ENCODE assay signal across 10 mouse cellular contexts in the genomic region with DNA sequence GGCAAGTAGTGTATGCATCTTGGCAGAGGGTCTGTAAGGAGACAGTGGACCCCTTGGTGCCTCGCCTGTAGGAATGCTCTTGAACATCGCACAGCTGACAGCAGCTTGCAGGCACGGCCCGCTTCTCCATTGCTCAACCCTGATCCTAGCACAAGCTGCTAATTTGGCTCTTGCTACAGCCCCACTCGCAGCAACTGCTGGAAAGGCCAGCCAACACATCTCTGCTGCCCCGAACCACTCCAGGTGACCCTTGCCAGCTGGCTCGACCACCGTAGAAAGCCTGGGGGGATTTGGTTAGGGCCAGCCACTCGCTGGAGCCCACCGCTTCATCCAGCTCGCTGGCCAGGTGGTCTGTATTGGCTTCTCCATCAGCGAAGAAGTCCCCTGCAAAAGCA. TPM values are rescaled to one million over a fixed set of nuclear protein-coding genes. Genes with fewer than 3 reads are reported as not detected.
A peak's percentile ranks its signal among the peaks of the same experiment; 100 is the strongest.
DNase-seq lines count a peak whose midpoint lies in the region; ATAC-seq and TF ChIP-seq lines count a peak whose summit lies in the region.
"Had no signal": no experiment of that assay in that cellular context is flagged by ENCODE, and none has a peak within 500 bp of the region (broad histone marks: within the 10 kb centered on the region; RNA-seq: fewer than 3 reads in every experiment).

No protein-coding gene starts in this region.

- peak overlapping the region; percentile 62; the same call in 1 of the 2 replicates for H3K4me2 ChIP-seq in forebrain, embryonic 12.5 days
- no peak overlapping the region for H3K4me2 ChIP-seq in forebrain, embryonic 14.5 days (ENCODE audit: low read length)
- H3K4me2 ChIP-seq in heart, embryonic 12.5 days, result peak overlapping the region; percentile 83
- H3K4me2 ChIP-seq in liver, embryonic 13.5 days, result peak overlapping the region; percentile 57

- peak overlapping the region; percentile 37; the same call in 1 of the 2 replicates for H3K4me3 ChIP-seq in forebrain, embryonic 12.5 days (replicated peaks)
- no peak overlapping the region for H3K4me3 ChIP-seq in forebrain, embryonic 14.5 days (ENCODE audit: low read depth, low read length)
- H3K4me3 ChIP-seq in E14TG2a.4 (replicated peaks; ENCODE audit: low read length), result peak overlapping the region; percentile 76
- peak overlapping the region; percentile 54 for H3K4me3 ChIP-seq in heart, embryonic 12.5 days
- H3K4me3 ChIP-seq in liver, embryonic 13.5 days (replicated peaks), result peak overlapping the region; percentile 42; the same call in 1 of the 2 replicates

- H3K9me3 ChIP-seq in forebrain, embryonic 12.5 days, result no peaks in the 10 kb centered on the region
- no peaks in the 10 kb centered on the region for H3K9me3 ChIP-seq in forebrain, embryonic 14.5 days (replicated peaks; ENCODE audit: control insufficient read depth, low read length)
- no peaks in the 10 kb centered on the region for H3K9me3 ChIP-seq in E14TG2a.4 (ENCODE audit: low read length)
- 0 out of 2 replicates have a peak, but pooled peaks cover 3% of the 10 kb centered on the region for H3K9me3 ChIP-seq in heart, embryonic 12.5 days (replicated peaks)
- H3K9me3 ChIP-seq in liver, embryonic 13.5 days (replicated peaks), result no peaks in the 10 kb centered on the region

- H3K27ac ChIP-seq in forebrain, embryonic 12.5 days, result no peak overlapping the region
- H3K27ac ChIP-seq in forebrain, embryonic 14.5 days (ENCODE audit: low read depth, low read length), result no peak overlapping the region
- H3K27ac ChIP-seq in heart, embryonic 12.5 days (ENCODE audit: poor library complexity, severe bottlenecking), result no peak overlapping the region
- no peak overlapping the region for H3K27ac ChIP-seq in liver, embryonic 13.5 days

- H3K4me1 ChIP-seq in forebrain, embryonic 12.5 days, result peaks cover 23% of the 10 kb centered on the region
- peaks cover 5% of the 10 kb centered on the region; the same call in 1 of the 2 replicates for H3K4me1 ChIP-seq in forebrain, embryonic 14.5 days (ENCODE audit: control insufficient read depth, insufficient read depth, low read length)
- peaks cover 55% of the 10 kb centered on the region for H3K4me1 ChIP-seq in E14TG2a.4 (replicated peaks; ENCODE audit: low read depth, low read length)
- peaks cover 22% of the 10 kb centered on the region for H3K4me1 ChIP-seq in heart, embryonic 12.5 days (replicated peaks)
- peaks cover 12% of the 10 kb centered on the region; the same call in 1 of the 2 replicates for H3K4me1 ChIP-seq in liver, embryonic 13.5 days (replicated peaks)

- no peak for DNase-seq in forebrain, embryonic 14.5 days (ENCODE audit: low spot score)
- no peak for DNase-seq in liver, embryonic 13.5 days
- no peak for DNase-seq in urinary bladder, adult 18-20 months (ENCODE audit: low spot score in 2 of 2)
- no peak for DNase-seq in cerebellum, postnatal 25 days
- DNase-seq in retina, embryonic 14.5 days (ENCODE audit: low spot score), result no peak
- DNase-seq: cerebellum, adult 8-10 months; kidney, adult 9 months had no signal

- TF ChIP-seq CTCF in E14TG2a.4 (conservative IDR thresholded peaks at IDR 0.05; ENCODE audit: low read length), result no peak

- no peaks in the 10 kb centered on the region for H3K36me3 ChIP-seq in forebrain, embryonic 12.5 days (replicated peaks)
- no peaks in the 10 kb centered on the region for H3K36me3 ChIP-seq in forebrain, embryonic 14.5 days (ENCODE audit: control insufficient read depth, insufficient read depth, low read length)
- H3K36me3 ChIP-seq in E14TG2a.4 (ENCODE audit: insufficient read depth, low read length), result no peaks in the 10 kb centered on the region
- no peaks in the 10 kb centered on the region for H3K36me3 ChIP-seq in heart, embryonic 12.5 days
- no peaks in the 10 kb centered on the region for H3K36me3 ChIP-seq in liver, embryonic 13.5 days

- ATAC-seq in forebrain, embryonic 12.5 days (ENCODE audit: low FRiP score), result no peak
- ATAC-seq in forebrain, embryonic 14.5 days, result no peak
- ATAC-seq in heart, embryonic 12.5 days (ENCODE audit: insufficient number of reproducible peaks, low FRiP score), result no peak
- no peak for ATAC-seq in liver, embryonic 13.5 days (ENCODE audit: low read depth)

- peaks cover 86% of the 10 kb centered on the region for H3K27me3 ChIP-seq in forebrain, embryonic 12.5 days
- H3K27me3 ChIP-seq in forebrain, embryonic 14.5 days (replicated peaks; ENCODE audit: control insufficient read depth, insufficient read depth, low read length), result peaks cover 45% of the 10 kb centered on the region
- peaks cover 59% of the 10 kb centered on the region for H3K27me3 ChIP-seq in E14TG2a.4 (ENCODE audit: insufficient read depth, low read length)
- peaks cover 51% of the 10 kb centered on the region for H3K27me3 ChIP-seq in heart, embryonic 12.5 days (replicated peaks)
- H3K27me3 ChIP-seq in liver, embryonic 13.5 days, result peaks cover 76% of the 10 kb centered on the region

- H3K9ac ChIP-seq in forebrain, embryonic 12.5 days, result no peak overlapping the region
- H3K9ac ChIP-seq in forebrain, embryonic 14.5 days (ENCODE audit: low read length), result no peak overlapping the region
- peak overlapping the region; percentile 70 for H3K9ac ChIP-seq in heart, embryonic 12.5 days
- H3K9ac ChIP-seq in liver, embryonic 13.5 days, result no peak overlapping the region

- WGBS in forebrain, embryonic 12.5 days, result 45% methylated on average over 12 of the region's 12 CpGs
- 42% methylated on average over 12 of the region's 12 CpGs for WGBS in forebrain, embryonic 14.5 days
- 36% methylated on average over 12 of the region's 12 CpGs for WGBS in heart, embryonic 12.5 days
- 28% methylated on average over 12 of the region's 12 CpGs for WGBS in liver, embryonic 13.5 days (ENCODE audit: insufficient replicate concordance)

RNA-seq across cellular contexts. Expression of a gene that starts 0.6 kb away (rescaled TPM):
- polyA plus RNA-seq in forebrain, embryonic 12.5 days (2016; fragmentation: Nextera tagmentation; extraction: Ambion mirVana), result 0.09 and 0.24 TPM in 2 replicates
- 0.19 and 0.70 TPM in 2 replicates for polyA plus RNA-seq in forebrain, embryonic 14.5 days (2014; fragmentation: Nextera tagmentation; extraction: Ambion mirVana)
- polyA plus RNA-seq in heart, embryonic 12.5 days (2016; fragmentation: Nextera tagmentation; extraction: Ambion mirVana), result 4.4 and 5.3 TPM in 2 replicates
- polyA plus RNA-seq in liver, embryonic 13.5 days (2015; fragmentation: Nextera tagmentation; extraction: Ambion mirVana), result 0.72 and 1.1 TPM in 2 replicates

RNA-seq across cellular contexts. Expression of a gene that starts 1.9 kb away (rescaled TPM):
- polyA plus RNA-seq in forebrain, embryonic 12.5 days (2016; fragmentation: Nextera tagmentation; extraction: Ambion mirVana), result not detected in 2 replicates
- polyA plus RNA-seq in forebrain, embryonic 14.5 days (2014; fragmentation: Nextera tagmentation; extraction: Ambion mirVana), result not detected in 2 replicates
- not detected in 2 replicates for polyA plus RNA-seq in heart, embryonic 12.5 days (2016; fragmentation: Nextera tagmentation; extraction: Ambion mirVana)
- not detected in 2 replicates for polyA plus RNA-seq in liver, embryonic 13.5 days (2015; fragmentation: Nextera tagmentation; extraction: Ambion mirVana)

RNA-seq across cellular contexts. Expression of a gene that starts 21.7 kb away (rescaled TPM):
- 3.3 and 4.1 TPM in 2 replicates for polyA plus RNA-seq in forebrain, embryonic 12.5 days (2016; fragmentation: Nextera tagmentation; extraction: Ambion mirVana)
- polyA plus RNA-seq in forebrain, embryonic 14.5 days (2014; fragmentation: Nextera tagmentation; extraction: Ambion mirVana), result 0.33 and 0.53 TPM in 2 replicates
- 1.7 and 2.1 TPM in 2 replicates for polyA plus RNA-seq in heart, embryonic 12.5 days (2016; fragmentation: Nextera tagmentation; extraction: Ambion mirVana)
- polyA plus RNA-seq in liver, embryonic 13.5 days (2015; fragmentation: Nextera tagmentation; extraction: Ambion mirVana), result 0.06 and 0.27 TPM in 2 replicates

RNA-seq across cellular contexts. Expression of a gene that starts 22.0 kb away (rescaled TPM):
- polyA plus RNA-seq in forebrain, embryonic 12.5 days (2016; fragmentation: Nextera tagmentation; extraction: Ambion mirVana), result 2.2 and 2.4 TPM in 2 replicates
- 1.3 and 1.5 TPM in 2 replicates for polyA plus RNA-seq in forebrain, embryonic 14.5 days (2014; fragmentation: Nextera tagmentation; extraction: Ambion mirVana)
- polyA plus RNA-seq in heart, embryonic 12.5 days (2016; fragmentation: Nextera tagmentation; extraction: Ambion mirVana), result 1.2 TPM in 2 replicates
- 0.12 and 0.14 TPM in 2 replicates for polyA plus RNA-seq in liver, embryonic 13.5 days (2015; fragmentation: Nextera tagmentation; extraction: Ambion mirVana)

RNA-seq across cellular contexts. Expression of a gene that starts 23.7 kb away (rescaled TPM):
- 8.4 and 9.2 TPM in 2 replicates for polyA plus RNA-seq in forebrain, embryonic 12.5 days (2016; fragmentation: Nextera tagmentation; extraction: Ambion mirVana)
- polyA plus RNA-seq in forebrain, embryonic 14.5 days (2014; fragmentation: Nextera tagmentation; extraction: Ambion mirVana), result 6.8 and 8.7 TPM in 2 replicates
- polyA plus RNA-seq in heart, embryonic 12.5 days (2016; fragmentation: Nextera tagmentation; extraction: Ambion mirVana), result 6.9 and 7.5 TPM in 2 replicates
- polyA plus RNA-seq in liver, embryonic 13.5 days (2015; fragmentation: Nextera tagmentation; extraction: Ambion mirVana), result 2.4 and 2.7 TPM in 2 replicates
